Mouse (Mus musculus): ENCODE results near the gene Rbm38.

Rbm38 gene

DNA sequence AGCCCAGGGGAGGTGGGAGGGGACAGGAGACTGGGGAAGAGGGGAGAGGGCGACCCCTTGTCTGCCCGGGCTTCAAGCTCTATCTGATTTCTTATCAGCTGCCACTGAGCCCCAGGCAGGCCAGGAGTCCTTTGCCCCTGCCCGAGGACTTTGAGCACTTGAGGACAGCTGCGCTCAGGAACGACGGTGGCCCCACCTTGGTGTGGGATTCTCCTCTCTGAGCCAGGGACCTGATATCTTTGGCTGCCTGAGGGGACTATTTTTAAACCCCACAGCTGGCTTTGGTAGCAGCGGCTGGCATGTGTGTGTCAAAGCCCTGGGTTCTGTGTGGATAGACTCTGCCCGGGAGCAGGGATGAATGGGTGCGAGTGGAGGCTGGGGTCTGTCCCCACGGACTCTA is 37.3 kb downstream of the Rbm38 start:
- no peak for DNase-seq (ENCODE audit: low spot score in 2 of 2)

DNA sequence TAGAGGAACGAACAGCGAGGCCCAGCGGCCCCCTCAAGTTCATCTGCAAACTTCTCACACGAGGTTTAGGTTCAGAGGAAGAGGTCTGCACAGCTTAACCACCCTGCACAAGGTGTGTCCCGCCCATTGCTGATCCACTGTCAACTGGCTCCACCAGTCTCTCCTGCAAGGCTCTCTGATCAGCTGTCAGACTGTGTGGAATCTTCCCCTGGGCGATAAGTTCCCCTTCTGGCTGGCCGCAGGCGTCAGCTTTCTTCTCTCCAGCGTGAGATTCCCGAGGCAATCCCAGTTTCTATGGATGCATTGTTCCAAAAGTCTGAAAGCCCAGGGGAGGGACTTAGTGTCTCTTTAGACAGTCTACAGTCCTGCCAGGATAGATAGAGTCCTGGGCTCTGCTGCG is 38.0 kb downstream of the Rbm38 start:
- DNase-seq (ENCODE audit: low spot score in 2 of 2), result no peak

DNA sequence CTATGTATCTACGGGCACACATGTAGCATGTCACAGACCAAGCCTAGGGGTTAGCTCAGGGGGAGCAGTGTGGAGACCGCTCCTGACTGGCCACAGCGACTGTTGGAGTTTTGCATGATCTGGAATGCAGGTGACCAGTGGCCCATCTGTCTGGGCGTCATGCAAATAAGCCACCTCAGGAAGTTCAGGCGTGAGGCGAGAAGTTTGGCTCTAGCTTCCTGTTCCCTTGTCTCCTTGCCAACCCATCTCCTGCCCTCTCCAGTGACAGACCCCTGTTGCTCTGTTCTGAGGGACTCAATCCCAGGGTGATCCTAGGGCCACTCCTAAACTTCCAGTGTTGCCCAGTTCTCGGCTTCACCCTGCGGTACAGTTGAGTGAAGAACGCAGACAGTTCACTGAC is 40.2 kb downstream of the Rbm38 start:
- no peak for DNase-seq (ENCODE audit: low spot score in 2 of 2)

DNA sequence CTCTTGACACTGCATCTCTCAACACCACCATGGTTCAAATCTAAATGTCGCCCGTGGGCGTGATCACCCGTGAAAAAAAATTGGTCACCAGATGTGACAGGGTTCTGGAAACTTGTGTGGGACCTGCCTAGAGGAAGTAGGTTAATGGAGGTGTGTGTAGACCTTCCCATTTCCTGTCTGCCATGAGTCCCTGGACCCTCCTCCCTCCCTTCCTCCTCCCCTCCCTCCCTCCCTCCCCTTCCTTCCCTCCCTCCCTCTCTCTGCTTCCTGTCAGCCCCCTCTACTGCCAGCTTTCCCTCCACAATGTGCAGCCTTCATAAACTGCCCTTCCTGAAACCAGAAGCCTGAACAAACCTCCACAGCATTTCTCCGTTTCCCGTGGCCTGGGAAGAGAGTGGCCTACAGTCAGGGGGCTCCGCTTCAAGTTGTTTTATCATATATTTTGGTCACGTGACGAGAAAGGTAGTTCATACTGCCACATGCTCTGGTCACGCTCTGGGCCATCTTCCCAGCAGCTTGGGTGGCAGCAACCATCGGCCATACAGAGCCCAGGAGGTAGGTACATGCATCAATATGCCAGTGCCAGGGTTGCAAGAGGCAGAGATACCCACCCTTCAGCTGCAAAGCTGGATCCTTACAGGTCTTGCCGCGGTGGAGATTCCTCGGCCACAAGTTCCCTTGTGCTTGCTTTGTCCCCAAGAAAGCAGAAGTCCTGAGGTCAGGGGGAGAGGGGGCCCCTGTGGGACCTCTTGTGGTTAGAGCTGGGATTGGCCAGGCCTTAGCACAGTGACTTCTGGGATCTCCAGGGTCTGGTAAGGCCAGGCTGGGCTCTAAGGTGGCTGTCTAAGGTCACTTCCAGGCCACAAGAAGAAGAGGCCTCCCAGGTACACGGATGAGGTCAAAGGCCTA is 41.4 kb downstream of the Rbm38 start:
- DNase-seq (ENCODE audit: low spot score in 2 of 2), result no peak

DNA sequence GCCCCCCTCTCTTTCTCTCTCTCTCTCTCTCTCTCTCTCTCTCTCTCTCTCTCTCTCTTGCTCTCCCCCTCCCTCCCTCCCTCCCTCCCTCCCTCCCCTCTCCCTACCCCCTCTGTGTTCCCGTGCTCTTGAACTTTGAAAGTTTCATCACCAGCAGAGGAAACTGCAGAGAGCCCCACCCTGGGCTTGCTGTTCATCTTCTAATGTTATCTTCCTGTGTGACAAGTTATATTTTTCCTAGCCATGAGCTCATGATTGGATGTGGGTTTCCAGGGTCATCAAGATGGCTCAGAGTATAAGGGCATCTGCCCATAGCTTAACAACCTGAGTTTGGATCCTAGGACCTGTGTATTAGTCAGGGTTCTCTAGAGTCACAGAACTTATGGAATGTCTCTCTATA is 42.9 kb downstream of the Rbm38 start:
- no peak for DNase-seq (ENCODE audit: low spot score in 2 of 2)

DNA sequence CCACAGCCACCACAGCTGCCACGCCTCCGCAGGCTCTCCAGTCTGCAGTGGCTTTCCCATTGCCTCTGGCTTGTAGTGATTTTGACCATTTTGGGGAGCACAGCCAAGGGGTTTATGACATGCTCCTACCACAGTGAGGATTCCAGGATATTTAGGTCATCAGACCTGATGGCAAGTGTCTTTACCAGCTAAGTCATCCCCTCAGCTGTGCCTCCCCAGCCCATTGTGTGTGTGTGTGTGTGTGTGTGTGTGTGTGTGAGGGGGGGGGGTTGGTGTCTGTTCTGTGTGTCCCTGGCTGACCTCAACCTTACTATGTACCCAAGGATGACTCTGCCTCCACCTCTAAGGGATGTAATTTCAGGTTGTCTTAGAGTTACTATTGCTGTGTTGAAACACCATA is 44.6 kb downstream of the Rbm38 start:
- DNase-seq (ENCODE audit: low spot score in 2 of 2), result no peak

DNA sequence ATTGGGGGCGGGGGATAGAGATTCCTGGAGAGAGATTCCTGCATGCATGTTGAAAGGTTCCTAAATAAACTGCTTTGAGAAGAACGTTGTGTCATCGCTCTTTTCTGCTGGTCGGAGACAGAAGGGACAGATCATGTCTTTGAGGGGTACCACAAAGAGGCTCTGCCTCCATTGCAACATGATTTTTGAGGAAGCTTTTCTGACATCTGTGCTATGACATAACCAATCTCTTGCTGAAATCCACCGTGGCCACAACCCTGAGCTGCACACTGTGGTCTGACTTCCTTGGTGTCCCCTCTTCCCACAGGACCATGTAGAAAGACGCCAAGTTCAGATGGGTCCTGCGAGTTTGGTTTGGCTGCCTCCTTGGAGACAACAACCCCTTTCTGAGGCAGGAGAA is 52.6 kb downstream of the Rbm38 start:
- no peak for DNase-seq (ENCODE audit: low spot score in 2 of 2)

DNA sequence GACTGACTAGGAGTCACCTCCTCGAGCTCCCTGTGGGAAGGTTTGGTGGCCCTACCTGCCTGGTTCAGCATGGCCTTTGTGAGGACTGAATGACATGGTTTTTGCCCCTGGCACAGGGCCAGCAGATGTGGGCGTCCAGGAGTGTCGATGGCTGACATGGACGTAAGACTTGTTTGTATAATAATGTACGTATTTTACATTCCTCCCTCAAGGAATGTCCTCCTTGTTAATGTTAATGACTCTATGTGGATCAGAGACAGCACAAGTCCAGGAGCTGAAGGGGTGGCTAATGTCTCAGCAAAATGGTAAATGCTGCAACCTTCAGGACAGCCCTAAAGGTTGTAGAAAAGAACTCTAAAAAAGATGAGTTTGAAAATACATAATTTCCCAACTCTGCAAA is 53.4 kb downstream of the Rbm38 start:
- no peak for DNase-seq (ENCODE audit: low spot score in 2 of 2)

DNA sequence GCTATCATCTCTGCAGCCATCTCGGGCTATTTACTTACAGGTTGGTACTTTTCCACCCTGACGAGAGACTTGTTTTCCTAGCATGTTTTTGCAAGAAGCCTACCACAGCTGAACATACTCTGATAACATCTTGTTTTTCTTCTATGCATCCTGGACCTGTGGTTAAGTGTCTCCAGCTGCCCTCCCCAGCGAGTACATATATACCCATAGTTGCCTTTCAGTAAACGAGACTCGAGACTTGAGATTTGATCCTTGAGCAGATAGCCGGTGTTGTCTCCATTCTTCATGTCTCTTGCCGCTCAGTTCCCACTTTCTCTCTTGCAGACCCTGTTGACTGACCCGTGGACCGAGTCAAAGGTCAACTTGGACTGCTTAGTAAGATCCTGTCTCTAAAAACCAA is 56.6 kb downstream of the Rbm38 start:
- no peak for DNase-seq (ENCODE audit: low spot score in 2 of 2)

DNA sequence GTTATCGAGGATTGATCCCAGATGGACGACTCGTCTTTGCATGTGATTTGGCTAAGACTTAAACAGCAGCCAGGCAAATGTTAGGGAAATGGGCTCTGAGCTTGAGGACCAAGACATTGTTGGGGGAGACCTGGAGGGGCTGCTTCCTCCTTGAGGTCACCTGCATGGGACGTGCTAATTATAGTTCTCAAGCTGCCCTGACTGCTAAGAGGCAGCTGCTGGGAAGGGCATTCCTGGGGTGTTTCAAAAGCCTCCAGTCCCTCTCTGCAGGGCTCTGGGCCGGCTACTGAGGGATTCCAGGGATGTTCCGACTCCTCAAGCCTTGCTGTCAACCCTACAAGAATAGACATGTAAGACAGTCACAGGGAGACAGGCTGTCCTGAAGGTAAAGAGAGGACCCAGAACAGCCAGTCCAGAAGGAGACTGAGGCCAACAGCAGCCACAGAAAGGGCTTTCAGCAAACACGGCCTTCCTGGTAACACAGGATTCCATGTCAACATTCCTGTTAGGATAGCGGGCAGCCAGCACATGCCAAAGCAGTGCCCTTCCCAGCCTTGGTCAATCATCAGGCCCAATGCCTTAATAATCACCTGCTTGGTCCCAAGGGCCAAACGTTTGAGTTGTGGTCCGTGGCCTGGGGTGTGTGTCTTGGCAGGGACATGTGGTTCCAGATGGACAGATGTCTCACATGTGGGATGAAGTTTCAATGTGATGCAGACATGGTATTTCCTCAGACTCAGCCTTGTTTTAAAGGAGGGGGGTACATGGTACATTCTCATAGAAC is 59.7 kb downstream of the Rbm38 start:
- no peak for DNase-seq (ENCODE audit: low spot score in 2 of 2)

DNA sequence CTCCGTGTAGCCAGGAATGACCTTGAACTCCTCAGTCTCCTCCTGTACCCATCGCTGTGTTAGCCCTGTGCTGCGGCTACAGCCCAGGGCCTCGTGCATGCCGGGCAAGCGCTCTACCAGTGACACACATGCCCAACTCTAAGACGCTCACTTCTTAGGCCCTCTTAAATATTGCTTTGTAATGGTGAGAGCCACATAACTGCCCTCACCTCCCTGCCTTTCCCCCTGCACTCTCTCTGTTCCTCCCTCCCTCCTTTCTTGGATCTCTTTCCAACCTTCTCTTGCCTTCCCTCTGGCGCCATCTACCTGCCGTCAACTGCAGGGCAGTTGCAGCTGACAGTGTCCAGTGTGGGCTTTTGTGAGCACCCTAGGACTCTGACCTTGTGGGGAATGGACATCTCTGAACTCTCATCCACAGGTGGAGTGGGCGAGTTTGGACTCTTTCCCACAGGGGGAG is 60.5 kb downstream of the Rbm38 start:
- DNase-seq (ENCODE audit: low spot score in 2 of 2), result peak in 1 of 2 experiments; percentile 69

DNA sequence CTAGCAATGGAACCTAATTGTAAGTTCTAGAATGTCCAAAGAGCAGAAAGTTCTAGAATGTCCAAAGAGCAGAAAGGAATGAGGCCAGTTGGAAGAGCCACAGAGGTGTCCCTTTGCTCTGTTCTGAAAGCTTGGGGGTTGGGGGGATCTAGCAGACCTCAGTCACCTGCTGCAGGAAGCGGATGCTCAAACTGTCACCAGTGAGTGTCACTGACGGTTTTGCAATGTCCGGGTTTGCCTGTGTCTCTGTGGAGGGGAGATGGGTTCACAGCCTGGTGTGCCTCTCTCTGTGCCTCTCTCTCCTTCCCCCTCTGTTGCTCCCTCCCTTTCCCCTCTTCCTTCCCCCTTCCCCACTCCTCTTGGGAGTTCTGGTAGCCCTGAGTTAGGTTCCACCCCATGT is 62.4 kb downstream of the Rbm38 start:
- DNase-seq (ENCODE audit: low spot score in 2 of 2), result no peak

DNA sequence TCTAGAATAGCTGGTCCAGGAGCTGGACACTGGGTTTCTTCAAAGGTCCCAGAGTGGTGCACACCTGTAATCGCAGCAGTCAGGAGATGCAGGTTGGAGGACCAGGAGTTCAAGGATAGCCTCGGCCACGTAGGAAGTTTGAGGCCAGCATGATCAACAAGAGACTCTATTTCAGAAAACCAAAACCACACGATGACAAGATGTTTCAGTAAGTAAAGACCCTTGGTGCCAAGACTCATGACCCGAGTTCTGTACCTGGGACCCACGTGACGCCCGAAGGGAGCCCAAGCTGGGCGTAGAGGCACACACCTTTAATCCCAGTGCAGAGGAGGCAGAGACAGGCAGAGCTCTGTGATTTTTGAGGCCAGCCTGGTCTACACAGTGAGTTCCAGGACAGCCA is 62.8 kb downstream of the Rbm38 start:
- DNase-seq (ENCODE audit: low spot score in 2 of 2), result no peak

DNA sequence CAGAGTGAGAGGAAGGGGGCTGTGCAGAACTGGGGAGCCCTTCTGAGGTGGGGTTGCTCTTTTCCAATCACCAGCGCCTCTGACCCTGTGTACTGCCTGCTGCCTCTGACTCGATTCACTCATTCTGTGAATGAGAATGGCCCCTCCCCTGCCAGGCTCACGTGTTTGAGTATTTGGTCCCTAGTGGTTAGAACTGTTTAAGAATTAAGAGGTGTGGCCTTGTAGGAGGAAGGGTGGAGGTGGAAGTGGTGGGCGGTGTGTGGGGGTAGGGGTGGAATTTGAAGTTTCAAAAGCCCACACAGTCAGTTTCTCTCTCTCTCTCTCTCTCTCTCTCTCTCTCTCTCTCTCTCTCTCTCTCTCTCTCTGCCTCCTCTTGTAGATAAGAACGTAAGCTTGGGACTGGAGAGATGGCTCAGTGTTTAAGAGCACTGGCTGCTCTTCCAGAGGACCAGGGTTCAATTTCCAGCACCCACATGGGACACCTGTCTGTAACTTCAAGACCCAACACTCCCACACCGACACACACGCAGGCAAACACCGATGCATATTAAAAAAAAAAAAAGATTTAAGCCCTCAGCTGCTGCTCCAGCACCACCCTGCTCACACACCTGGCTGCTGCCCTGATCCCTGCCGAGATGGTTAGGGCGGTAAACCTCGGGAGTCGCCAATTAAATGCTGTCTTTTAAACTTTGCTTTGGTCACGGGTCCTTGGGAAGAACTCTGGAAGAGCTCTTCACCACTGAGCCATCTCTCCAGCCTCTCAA is 63.6 kb downstream of the Rbm38 start:
- no peak for DNase-seq (ENCODE audit: low spot score in 2 of 2)
